Mouse (Mus musculus): Measurements from ENCODE around the gene Fkbp1b. TPM values are rescaled to one million over a fixed set of nuclear protein-coding genes. Genes with fewer than 3 reads are reported as not detected.
"Not testable (repeated sequence)": the region's sequence is repeated elsewhere in the genome, so short reads cannot be mapped to it uniquely, and the experiment has no call there.

Fkbp1b gene
- total RNA-seq, 1 experiment from 2014 or later, result 4.0 TPM

GRCm38 (mm10) chr12:4862672-4863071 lies 21.3 kb upstream of the Fkbp1b start:
- ATAC-seq (replicated peaks in 1 of 2; ENCODE audit: insufficient read depth in 1 of 2, low FRiP score in 2 of 2, low TSS enrichment in 1 of 2, low read depth in 1 of 2, poor library complexity in 2 of 2, severe bottlenecking in 2 of 2), result no peak

GRCm38 (mm10) chr12:4859241-4859914 lies 18.0 kb upstream of the Fkbp1b start:
- ATAC-seq (replicated peaks in 1 of 2; ENCODE audit: insufficient read depth in 1 of 2, low FRiP score in 2 of 2, low TSS enrichment in 1 of 2, low read depth in 1 of 2, poor library complexity in 2 of 2, severe bottlenecking in 2 of 2), result no peak

GRCm38 (mm10) chr12:4856834-4857233 lies 15.4 kb upstream of the Fkbp1b start:
- ATAC-seq (replicated peaks in 1 of 2; ENCODE audit: insufficient read depth in 1 of 2, low FRiP score in 2 of 2, low TSS enrichment in 1 of 2, low read depth in 1 of 2, poor library complexity in 2 of 2, severe bottlenecking in 2 of 2), result no peak

- ATAC-seq (replicated peaks in 1 of 2; ENCODE audit: insufficient read depth in 1 of 2, low FRiP score in 2 of 2, low TSS enrichment in 1 of 2, low read depth in 1 of 2, poor library complexity in 2 of 2, severe bottlenecking in 2 of 2), result no peak
Measured at GRCm38 (mm10) chr12:4856160-4856559, 14.8 kb upstream of the Fkbp1b start.

GRCm38 (mm10) chr12:4843741-4844140 lies 2.4 kb upstream of the Fkbp1b start:
- ATAC-seq (replicated peaks in 1 of 2; ENCODE audit: insufficient read depth in 1 of 2, low FRiP score in 2 of 2, low TSS enrichment in 1 of 2, low read depth in 1 of 2, poor library complexity in 2 of 2, severe bottlenecking in 2 of 2), result peak; percentile 29 to 32; a peak in 2 of 4 replicates

- peak; percentile 90 to 91 for ATAC-seq (replicated peaks in 1 of 2; ENCODE audit: insufficient read depth in 1 of 2, low FRiP score in 2 of 2, low TSS enrichment in 1 of 2, low read depth in 1 of 2, poor library complexity in 2 of 2, severe bottlenecking in 2 of 2)
Measured at GRCm38 (mm10) chr12:4842890-4843597, 1.7 kb upstream of the Fkbp1b start, which contains the start of gene Wdcp. Wdcp (plus strand) TSS chr12:4843303.

- no peak for ATAC-seq (replicated peaks in 1 of 2; ENCODE audit: insufficient read depth in 1 of 2, low FRiP score in 2 of 2, low TSS enrichment in 1 of 2, low read depth in 1 of 2, poor library complexity in 2 of 2, severe bottlenecking in 2 of 2)
Measured at GRCm38 (mm10) chr12:4842456-4842855, 1.1 kb upstream of the Fkbp1b start.

GRCm38 (mm10) chr12:4840741-4841140 lies 650 bp downstream of the Fkbp1b start:
- no peak for ATAC-seq (replicated peaks in 1 of 2; ENCODE audit: insufficient read depth in 1 of 2, low FRiP score in 2 of 2, low TSS enrichment in 1 of 2, low read depth in 1 of 2, poor library complexity in 2 of 2, severe bottlenecking in 2 of 2)

- ATAC-seq (replicated peaks in 1 of 2; ENCODE audit: insufficient read depth in 1 of 2, low FRiP score in 2 of 2, low TSS enrichment in 1 of 2, low read depth in 1 of 2, poor library complexity in 2 of 2, severe bottlenecking in 2 of 2), result peak in 1 of 2 experiments; percentile 15; a peak in 1 of 4 replicates
Measured at GRCm38 (mm10) chr12:4840010-4840409, 1.4 kb downstream of the Fkbp1b start.

- no peak for ATAC-seq (replicated peaks in 1 of 2; ENCODE audit: insufficient read depth in 1 of 2, low FRiP score in 2 of 2, low TSS enrichment in 1 of 2, low read depth in 1 of 2, poor library complexity in 2 of 2, severe bottlenecking in 2 of 2)
Measured at GRCm38 (mm10) chr12:4836959-4837358, 4.4 kb downstream of the Fkbp1b start.

- ATAC-seq (replicated peaks in 1 of 2; ENCODE audit: insufficient read depth in 1 of 2, low FRiP score in 2 of 2, low TSS enrichment in 1 of 2, low read depth in 1 of 2, poor library complexity in 2 of 2, severe bottlenecking in 2 of 2), result no peak
Measured at GRCm38 (mm10) chr12:4827256-4827655, 14.1 kb downstream of the Fkbp1b start.

GRCm38 (mm10) chr12:4817361-4818101 lies 23.9 kb downstream of the Fkbp1b start, which contains the start of gene Sf3b6:
Sf3b6 (plus strand) TSS chr12:4817544.
- ATAC-seq (replicated peaks in 1 of 2; ENCODE audit: insufficient read depth in 1 of 2, low FRiP score in 2 of 2, low TSS enrichment in 1 of 2, low read depth in 1 of 2, poor library complexity in 2 of 2, severe bottlenecking in 2 of 2), result peak; percentile 95 to 98

GRCm38 (mm10) chr12:4816680-4817360 lies 24.6 kb downstream of the Fkbp1b start:
- ATAC-seq (replicated peaks in 1 of 2; ENCODE audit: insufficient read depth in 1 of 2, low FRiP score in 2 of 2, low TSS enrichment in 1 of 2, low read depth in 1 of 2, poor library complexity in 2 of 2, severe bottlenecking in 2 of 2), result peak; percentile 22 to 38; a peak in 3 of 4 replicates

- no peak for ATAC-seq (replicated peaks in 1 of 2; ENCODE audit: insufficient read depth in 1 of 2, low FRiP score in 2 of 2, low TSS enrichment in 1 of 2, low read depth in 1 of 2, poor library complexity in 2 of 2, severe bottlenecking in 2 of 2)
Measured at GRCm38 (mm10) chr12:4813636-4814035, 27.8 kb downstream of the Fkbp1b start.

GRCm38 (mm10) chr12:4811705-4812104 lies 29.7 kb downstream of the Fkbp1b start:
- ATAC-seq (replicated peaks in 1 of 2; ENCODE audit: insufficient read depth in 1 of 2, low FRiP score in 2 of 2, low TSS enrichment in 1 of 2, low read depth in 1 of 2, poor library complexity in 2 of 2, severe bottlenecking in 2 of 2), result no peak

- ATAC-seq (replicated peaks in 1 of 2; ENCODE audit: insufficient read depth in 1 of 2, low FRiP score in 2 of 2, low TSS enrichment in 1 of 2, low read depth in 1 of 2, poor library complexity in 2 of 2, severe bottlenecking in 2 of 2), result no peak
Measured at GRCm38 (mm10) chr12:4811036-4811435, 30.4 kb downstream of the Fkbp1b start.

GRCm38 (mm10) chr12:4797471-4797870 lies 43.9 kb downstream of the Fkbp1b start:
- ATAC-seq (replicated peaks in 1 of 2; ENCODE audit: insufficient read depth in 1 of 2, low FRiP score in 2 of 2, low TSS enrichment in 1 of 2, low read depth in 1 of 2, poor library complexity in 2 of 2, severe bottlenecking in 2 of 2), result not testable (repeated sequence)

Measured in hematopoietic stem cell, adult 5-6 weeks (primary cell).